Mouse (Mus musculus) ES-E14 (cell line): ENCODE measurements around the gene Prss21. TPM values are rescaled to one million over a fixed set of nuclear protein-coding genes. Genes with fewer than 3 reads are reported as not detected.
A peak's percentile ranks its signal among the peaks of the same experiment; 100 is the strongest.

Experiments
- DNase-seq: peaks from one replicate; pipeline ENCODE4 v3.0.0-alpha.2; 2013; ENCODE audit warnings: low read depth, low spot score
- H3K27ac ChIP-seq: 2 replicates; pipeline ENCODE4 v1.5.1; 2012; ENCODE audit warnings: low read depth, mild to moderate bottlenecking, low read length, moderate library complexity, mixed read lengths; ENCODE audit not compliant: poor library complexity, insufficient read depth, severe bottlenecking
- H3K36me3 ChIP-seq: 2 replicates; pipeline ENCODE4 v1.6.1; 2012; ENCODE audit warnings: mild to moderate bottlenecking, low read length, moderate library complexity, mixed read lengths; ENCODE audit not compliant: control insufficient read depth, poor library complexity, insufficient read depth, severe bottlenecking
- H3K4me1 ChIP-seq, 2 experiments: fragments of 150-350 bp in 1 of 2; sonication (generic) in 1 of 2; 2 replicates each; pipeline ENCODE4 v1.6.1; 2012; ENCODE audit warnings: low read length in 2 of 2, mild to moderate bottlenecking in 1 of 2, mixed read lengths in 1 of 2; ENCODE audit not compliant: control insufficient read depth in 2 of 2, insufficient read depth in 2 of 2, poor library complexity in 1 of 2
- H3K4me3 ChIP-seq, 2 experiments: fragments of 150-350 bp in 1 of 2; sonication (generic) in 1 of 2; 2 replicates each; pipeline ENCODE4 v1.5.1; 2012; ENCODE audit warnings: low read length in 2 of 2, low read depth in 1 of 2, mild to moderate bottlenecking in 1 of 2, mixed read lengths in 1 of 2; ENCODE audit not compliant: insufficient read depth in 1 of 2, poor library complexity in 1 of 2, severe bottlenecking in 1 of 2
- H3K9ac ChIP-seq: 2 replicates; pipeline ENCODE4 v1.6.1; 2012; ENCODE audit warnings: low read depth, mild to moderate bottlenecking, low read length, mixed read lengths; ENCODE audit not compliant: poor library complexity, insufficient read depth, severe bottlenecking
- H3K9me3 ChIP-seq: fragments of 150-350 bp; sonication (generic); 2 replicates; pipeline ENCODE4 v1.6.1; 2012; ENCODE audit warnings: low read depth, mild to moderate bottlenecking, low read length; ENCODE audit not compliant: control insufficient read depth, insufficient read depth
- CHD2 ChIP-seq: IDR thresholded peaks from 2 replicates; pipeline ENCODE4 v1.6.1; 2014; ENCODE audit warnings: mild to moderate bottlenecking, low read depth, low read length, inconsistent platforms
- HCFC1 ChIP-seq: IDR thresholded peaks from 2 replicates; pipeline ENCODE4 v1.6.1; 2012; ENCODE audit warnings: low read length, inconsistent platforms, borderline replicate concordance; ENCODE audit not compliant: insufficient read depth
- MAFK ChIP-seq: IDR thresholded peaks from 2 replicates; pipeline ENCODE4 v1.6.1; 2014; ENCODE audit warnings: mild to moderate bottlenecking, low read depth, low read length, inconsistent platforms; ENCODE audit not compliant: insufficient read depth
- ZC3H11A ChIP-seq: IDR thresholded peaks from 2 replicates; pipeline ENCODE4 v1.6.1; 2012; ENCODE audit warnings: low read depth, mild to moderate bottlenecking, inconsistent platforms, low read length, borderline replicate concordance
- ZNF384 ChIP-seq: IDR thresholded peaks from 2 replicates; pipeline ENCODE4 v1.6.1; 2012; ENCODE audit warnings: low read depth, low read length, inconsistent platforms
- in situ Hi-C, 2 experiments: fragments of 600-800 bp; cut with MboI; formaldehyde crosslinking; loops; one replicate each; pipeline ENCODE4 v1.15.1; 2025; ENCODE audit warnings: low sequenced_read_pairs in 2 of 2, inconsistent platforms in 1 of 2; ENCODE audit not compliant: unreplicated experiment in 2 of 2
- total RNA-seq: library from RNA; depleted of rRNA; stranded (reverse); fragments of 300-350 nt; gene quantifications from 2 replicates; pipeline ENCODE4 v1.2.3, GENCODE M21; 2012

The Prss21 gene
- total RNA-seq, 1 experiment = not detected

- TF ChIP-seq MAFK (no peak), CHD2 (no peak), ZNF384 (no peak), HCFC1 (no peak), ZC3H11A (no peak)
- no peak overlapping the region for H3K4me3 ChIP-seq
- no peaks in the 10 kb centered on the region for H3K9me3 ChIP-seq
- in situ Hi-C loops = no loop called here
- DNase-seq = no peak
- no peak overlapping the region for H3K27ac ChIP-seq
- H3K36me3 ChIP-seq = no peaks in the 10 kb centered on the region
- H3K9ac ChIP-seq = no peak overlapping the region
- no peaks in the 10 kb centered on the region; a peak in 1 of 4 replicates for H3K4me1 ChIP-seq
Measured at GRCm38 (mm10) chr17:23841145-23841544, 26.7 kb upstream of the Prss21 start.

GRCm38 (mm10) chr17:23843141-23843811, 24.6 kb upstream of the Prss21 start:
- DNase-seq = peak; percentile 78
- H3K4me1 ChIP-seq = no peaks in the 10 kb centered on the region; a peak in 1 of 4 replicates
- 0 out of 2 replicates have a peak overlapping the region, but pooled peaks have one; percentile 6 for H3K27ac ChIP-seq
- TF ChIP-seq ZC3H11A = no peak
- no peak for TF ChIP-seq HCFC1
- no peak for TF ChIP-seq CHD2
- TF ChIP-seq ZNF384 = no peak
- no peak for TF ChIP-seq MAFK
- peak overlapping the region; percentile 61 to 74 for H3K4me3 ChIP-seq
- in situ Hi-C loops = no loop called here
- H3K36me3 ChIP-seq = no peaks in the 10 kb centered on the region
- no peaks in the 10 kb centered on the region for H3K9me3 ChIP-seq
- H3K9ac ChIP-seq = peak overlapping the region; percentile 78

GRCm38 (mm10) chr17:23843812-23844273, 24.0 kb upstream of the Prss21 start, which contains the start of the genes Prss32 and Prss41:
Gene Prss32, plus strand, starts transcription at chr17:23843855.
Gene Prss41, minus strand, starts transcription at chr17:23844172.
- H3K9ac ChIP-seq = peak within 1 kb of the TSS; percentile 78

GRCm38 (mm10) chr17:23850028-23850427, 17.8 kb upstream of the Prss21 start:
- no peak overlapping the region for H3K27ac ChIP-seq
- in situ Hi-C loops = no loop called here
- H3K9me3 ChIP-seq = no peaks in the 10 kb centered on the region
- H3K4me3 ChIP-seq = no peak overlapping the region
- H3K36me3 ChIP-seq = no peaks in the 10 kb centered on the region
- H3K9ac ChIP-seq = no peak overlapping the region
- no peaks in the 10 kb centered on the region for H3K4me1 ChIP-seq
- no peak for TF ChIP-seq HCFC1
- no peak for TF ChIP-seq ZNF384
- no peak for TF ChIP-seq CHD2
- TF ChIP-seq MAFK = no peak
- no peak for TF ChIP-seq ZC3H11A
- DNase-seq = no peak

More at GRCm38 (mm10) chr17:23843812-23844273, 24.0 kb upstream of the Prss21 start, which contains the start of the genes Prss32 and Prss41:
- Histone ChIP-seq H3K36me3 (no peaks in the 10 kb centered on the region), H3K4me1 (no peaks in the 10 kb centered on the region; a peak in 1 of 4 replicates), H3K27ac (0 out of 2 replicates have a peak within 1 kb of the TSS, but pooled peaks have one; percentile 6), H3K4me3 (peak within 1 kb of the TSS; percentile 61 to 74), H3K9me3 (no peaks in the 10 kb centered on the region)
- no peak for TF ChIP-seq HCFC1
- peak; percentile 13; the same call in 1 of the 2 replicates for TF ChIP-seq ZC3H11A
- in situ Hi-C loops = no loop called here
- DNase-seq = no peak
